Mouse (Mus musculus) neutrophil, adult 83 days (primary cell): ENCODE data around the gene Tmem208. TPM values are rescaled to one million over a fixed set of nuclear protein-coding genes. Genes with fewer than 3 reads are reported as not detected.

Experiments
- total RNA-seq, 2 experiments: library from RNA; stranded (reverse); gene quantifications; one replicate each; pipeline ENCODE4 v1.2.4; 2023

Gene Tmem208
- 10 to 100 TPM; 25.0 to 27.3 TPM for total RNA-seq

GRCm38 (mm10) chr8:105326141-105326672 lies at the start of gene Tmem208, which contains the start of gene Lrrc29:
Tmem208 (plus strand) TSS chr8:105326354.
Lrrc29 (minus strand) TSS chr8:105326278.

GRCm38 (mm10) chr8:105289805-105290460 lies 36.2 kb upstream of the Tmem208 start, which contains the start of gene 4931428F04Rik:
4931428F04Rik (minus strand) TSS chr8:105289864.

GRCm38 (mm10) chr8:105295895-105296573 lies 30.1 kb upstream of the Tmem208 start, which contains the start of gene Exoc3l:
Exoc3l (minus strand) TSS chr8:105296101.

GRCm38 (mm10) chr8:105297511-105298192 lies 28.5 kb upstream of the Tmem208 start, which contains the start of gene E2f4:
E2f4 (plus strand) TSS chr8:105297663.

GRCm38 (mm10) chr8:105305211-105306145 lies 20.7 kb upstream of the Tmem208 start, which contains the start of gene Elmo3:
Elmo3 (plus strand) TSS chr8:105305601.

GRCm38 (mm10) chr8:105347428-105348221 lies 21.5 kb downstream of the Tmem208 start, which contains the start of gene Fhod1:
Fhod1 (minus strand) TSS chr8:105347953.

GRCm38 (mm10) chr8:105348450-105349095 lies 22.4 kb downstream of the Tmem208 start, which contains the start of gene Slc9a5:
Slc9a5 (plus strand) TSS chr8:105348843.

GRCm38 (mm10) chr8:105373032-105373431 lies 46.9 kb downstream of the Tmem208 start, which contains the start of gene Plekhg4:
Plekhg4 (plus strand) TSS chr8:105373274.

Other genes starting within 250 kb of the Tmem208 start
- not detected for gene Ces3b, start 242.6 kb upstream of the Tmem208 start, total RNA-seq
- not detected for gene Ces4a, start 194.6 kb upstream of the Tmem208 start, total RNA-seq
- 10 to 100 TPM; 75.7 to 84.6 TPM for gene Cbfb, start 155.7 kb upstream of the Tmem208 start, total RNA-seq
- 10 to 100 TPM; 28.4 to 40.9 TPM for gene D230025D16Rik, start 101.2 kb upstream of the Tmem208 start, total RNA-seq
- gene B3gnt9, start 71.2 kb upstream of the Tmem208 start, total RNA-seq, result 1 to 10 TPM in 1 of 2 experiments, under 1 TPM in 1; 0.46 to 1.0 TPM
- 10 to 100 TPM; 14.7 to 15.1 TPM for gene Tradd, start 61.7 kb upstream of the Tmem208 start, total RNA-seq
- 1 to 10 TPM; 4.4 to 7.2 TPM for gene Fbxl8, start 61.7 kb upstream of the Tmem208 start, total RNA-seq
- under 1 TPM in 1 of 2 experiments, not detected in 1; 0.75 TPM for gene Hsf4, start 56.6 kb upstream of the Tmem208 start, total RNA-seq
- gene Nol3, start 50.2 kb upstream of the Tmem208 start, total RNA-seq, result not detected
- gene 4931428F04Rik, start 36.5 kb upstream of the Tmem208 start, total RNA-seq, result 1 to 10 TPM; 1.4 to 1.8 TPM
- 1 to 10 TPM; 1.0 to 1.5 TPM for gene Exoc3l, start 30.3 kb upstream of the Tmem208 start, total RNA-seq
- 10 to 100 TPM; 58.9 to 66.0 TPM for gene E2f4, start 28.7 kb upstream of the Tmem208 start, total RNA-seq
- 1 to 10 TPM in 1 of 2 experiments, under 1 TPM in 1; 0.81 to 1.7 TPM for gene Elmo3, start 20.8 kb upstream of the Tmem208 start, total RNA-seq
- 1 to 10 TPM; 5.8 to 6.6 TPM for gene Lrrc29, start 76 bp upstream of the Tmem208 start, total RNA-seq
- 10 to 100 TPM; 32.7 to 37.5 TPM for gene Fhod1, start 21.6 kb downstream of the Tmem208 start, total RNA-seq
- 1 to 10 TPM in 1 of 2 experiments, under 1 TPM in 1; 0.82 to 1.2 TPM for gene Slc9a5, start 22.5 kb downstream of the Tmem208 start, total RNA-seq
- gene Plekhg4, start 46.9 kb downstream of the Tmem208 start, total RNA-seq, result under 1 TPM in 1 of 2 experiments, not detected in 1; 0.22 TPM
- gene Kctd19, start 87.1 kb downstream of the Tmem208 start, total RNA-seq, result under 1 TPM in 1 of 2 experiments, not detected in 1; 0.13 TPM
- under 1 TPM in 1 of 2 experiments, not detected in 1; 0.24 TPM for gene Lrrc36, start 87.2 kb downstream of the Tmem208 start, total RNA-seq
- 1 to 10 TPM; 6.6 to 8.5 TPM for gene Tppp3, start 145.2 kb downstream of the Tmem208 start, total RNA-seq
- gene Zdhhc1, start 170.5 kb downstream of the Tmem208 start, total RNA-seq, result 1 to 10 TPM; 1.1 to 2.7 TPM
- gene Hsd11b2, start 192.4 kb downstream of the Tmem208 start, total RNA-seq, result not detected
- 100 to 1,000 TPM; 144 to 160 TPM for gene Atp6v0d1, start 239.7 kb downstream of the Tmem208 start, total RNA-seq